Mouse (Mus musculus): ENCODE measurements around the gene Dyrk1b. TPM values are rescaled to one million over a fixed set of nuclear protein-coding genes. Genes with fewer than 3 reads are reported as not detected.
"Not testable (repeated sequence)": the region's sequence is repeated elsewhere in the genome, so short reads cannot be mapped to it uniquely, and the experiment has no call there.

The Dyrk1b gene
- polyA plus RNA-seq, 1 experiment from 2014 or later = 2.7 TPM

DNA sequence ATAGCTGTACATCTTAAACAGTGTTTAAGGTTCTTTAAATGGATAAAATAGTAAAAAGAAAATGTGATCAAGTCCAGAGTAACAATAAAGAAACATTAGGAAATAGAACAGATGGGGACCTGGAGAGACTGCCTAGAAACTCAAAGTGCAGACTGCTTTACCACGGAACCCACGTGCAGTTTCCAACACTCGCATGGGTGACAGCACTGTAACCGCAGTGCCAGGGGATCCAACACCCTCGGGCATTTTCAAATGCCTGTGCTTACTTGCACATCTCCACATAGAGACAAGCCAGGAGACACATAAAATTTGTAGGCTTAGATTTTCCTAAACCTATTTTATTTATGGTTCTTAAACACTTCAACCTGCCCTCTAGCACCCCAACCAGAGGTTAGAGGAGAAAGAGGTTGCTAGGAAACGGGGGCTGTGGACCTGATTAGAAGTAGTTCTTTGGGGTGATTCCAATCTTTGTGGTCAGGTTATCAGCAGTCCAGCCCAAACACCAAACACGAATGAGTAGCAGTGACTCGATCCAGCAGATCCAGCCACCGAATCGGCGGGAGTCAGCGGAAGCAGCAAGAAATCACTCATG is 29.2 kb downstream of the Dyrk1b start:
- Histone ChIP-seq H3K27ac (ENCODE audit: low read length) (no peak overlapping the region), H3K27me3 (ENCODE audit: control insufficient read depth, insufficient read depth, low read depth, low read length) (no peaks in the 10 kb centered on the region), H3K36me3 (ENCODE audit: control insufficient read depth, insufficient read depth) (no peaks in the 10 kb centered on the region), H3K4me1 (ENCODE audit: control insufficient read depth, low read depth, low read length) (no peaks in the 10 kb centered on the region), H3K9ac (ENCODE audit: low read depth, low read length) (no peak overlapping the region; the same call in 1 of the 2 replicates), H3K4me3 (ENCODE audit: low read depth, low read length) (0 out of 2 replicates have a peak overlapping the region, but pooled peaks have one; percentile 32), H3K9me3 (replicated peaks; ENCODE audit: control insufficient read depth, low read length) (no peaks in the 10 kb centered on the region), H3K4me2 (ENCODE audit: low read depth, low read length) (peak overlapping the region; percentile 51)
- 21% methylated on average over 12 of the region's 12 CpGs for WGBS (ENCODE audit: insufficient replicate concordance)
- ATAC-seq (ENCODE audit: low read depth) = no peak

DNA sequence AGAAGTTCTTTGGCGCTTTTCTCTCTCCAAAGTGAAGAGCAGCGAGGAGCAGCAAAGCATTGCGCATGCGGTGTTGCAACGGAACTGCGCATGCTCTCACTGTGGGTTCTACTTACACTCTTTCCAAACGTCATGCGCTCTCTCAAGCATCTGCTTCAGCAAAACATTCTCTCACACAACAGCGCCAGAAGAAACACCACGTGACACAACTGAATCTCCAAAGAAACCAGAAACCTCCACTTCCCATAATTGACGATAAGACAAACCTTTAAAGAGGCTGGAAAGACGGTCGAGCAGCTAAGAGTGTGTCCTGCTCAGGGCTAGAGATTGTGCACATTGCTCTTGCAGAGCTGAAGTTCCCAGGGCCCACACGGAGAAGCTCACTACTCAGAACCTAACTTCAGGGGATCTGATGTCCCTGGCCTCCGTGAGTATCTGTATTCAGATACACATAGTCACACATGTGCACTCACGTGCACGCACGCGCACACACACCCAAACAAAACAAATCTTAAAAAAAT is 29.8 kb downstream of the Dyrk1b start:
- peak; percentile 37; the same call in 1 of the 2 replicates for ATAC-seq (ENCODE audit: low read depth)
- Histone ChIP-seq H3K4me1 (ENCODE audit: control insufficient read depth, low read depth, low read length) (no peaks in the 10 kb centered on the region), H3K4me3 (ENCODE audit: low read depth, low read length) (0 out of 2 replicates have a peak overlapping the region, but pooled peaks have one; percentile 32), H3K4me2 (ENCODE audit: low read depth, low read length) (peak overlapping the region; percentile 51), H3K9ac (ENCODE audit: low read depth, low read length) (no peak overlapping the region; the same call in 1 of the 2 replicates), H3K27me3 (ENCODE audit: control insufficient read depth, insufficient read depth, low read depth, low read length) (no peaks in the 10 kb centered on the region), H3K27ac (ENCODE audit: low read length) (no peak overlapping the region), H3K36me3 (ENCODE audit: control insufficient read depth, insufficient read depth) (no peaks in the 10 kb centered on the region), H3K9me3 (replicated peaks; ENCODE audit: control insufficient read depth, low read length) (no peaks in the 10 kb centered on the region)
- 43% methylated on average over 19 of the region's 19 CpGs for WGBS (ENCODE audit: insufficient replicate concordance)

DNA sequence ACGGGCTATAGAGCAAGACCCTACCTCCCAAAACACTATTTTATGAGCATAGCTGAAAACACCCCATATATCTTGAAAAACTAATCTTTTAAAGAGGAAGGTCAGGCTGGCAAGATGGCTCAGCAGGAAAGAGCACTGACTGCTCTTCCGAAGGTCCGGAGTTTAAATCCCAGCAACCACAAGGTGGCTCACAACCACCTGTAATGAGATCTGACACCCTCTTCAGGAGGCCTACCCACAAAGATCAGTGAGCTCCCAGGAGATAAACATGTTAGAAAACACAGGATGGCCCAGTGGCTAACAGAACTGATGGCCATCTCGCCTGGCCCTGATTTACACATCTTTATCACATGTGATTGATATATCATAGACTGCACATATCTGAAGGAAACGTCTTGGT is 31.5 kb downstream of the Dyrk1b start:
- H3K4me3 ChIP-seq (ENCODE audit: low read depth, low read length) = no peak overlapping the region
- WGBS (ENCODE audit: insufficient replicate concordance) = 32% methylated on average over 5 of the region's 5 CpGs

DNA sequence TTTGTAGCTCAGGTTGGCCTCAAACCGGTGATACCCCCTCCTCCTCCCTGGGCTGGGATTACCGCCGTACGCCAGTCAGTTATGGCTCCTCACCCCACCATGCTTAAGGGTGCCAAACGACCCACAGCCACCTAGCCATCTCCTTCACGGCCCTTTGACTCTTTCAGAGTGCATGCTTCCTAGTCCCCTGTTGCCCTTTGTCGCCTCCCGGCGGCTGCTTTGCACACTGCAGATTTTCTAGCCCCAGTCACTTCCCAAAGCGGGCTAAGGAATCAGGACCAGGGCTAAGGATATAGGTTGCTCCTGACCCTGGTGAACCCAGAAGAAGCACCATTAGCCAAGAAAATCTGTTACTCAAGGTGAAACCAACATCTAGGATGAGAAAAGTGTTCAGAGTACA is 34.9 kb downstream of the Dyrk1b start:
- H3K27ac ChIP-seq (ENCODE audit: low read length) = no peak overlapping the region
- H3K36me3 ChIP-seq (ENCODE audit: control insufficient read depth, insufficient read depth) = no peaks in the 10 kb centered on the region
- no peaks in the 10 kb centered on the region for H3K27me3 ChIP-seq (ENCODE audit: control insufficient read depth, insufficient read depth, low read depth, low read length)
- H3K4me1 ChIP-seq (ENCODE audit: control insufficient read depth, low read depth, low read length) = no peaks in the 10 kb centered on the region
- ATAC-seq (ENCODE audit: low read depth) = no peak
- 27% methylated on average over 10 of the region's 10 CpGs for WGBS (ENCODE audit: insufficient replicate concordance)
- no peak overlapping the region for H3K4me3 ChIP-seq (ENCODE audit: low read depth, low read length)
- no peaks in the 10 kb centered on the region for H3K9me3 ChIP-seq (replicated peaks; ENCODE audit: control insufficient read depth, low read length)
- no peak overlapping the region for H3K9ac ChIP-seq (ENCODE audit: low read depth, low read length)
- no peak overlapping the region for H3K4me2 ChIP-seq (ENCODE audit: low read depth, low read length)

More for the DNA sequence above, 31.5 kb downstream of the Dyrk1b start:
- no peak overlapping the region for H3K4me2 ChIP-seq (ENCODE audit: low read depth, low read length)
- no peaks in the 10 kb centered on the region for H3K27me3 ChIP-seq (ENCODE audit: control insufficient read depth, insufficient read depth, low read depth, low read length)
- H3K27ac ChIP-seq (ENCODE audit: low read length) = no peak overlapping the region
- no peaks in the 10 kb centered on the region for H3K9me3 ChIP-seq (replicated peaks; ENCODE audit: control insufficient read depth, low read length)
- ATAC-seq (ENCODE audit: low read depth) = no peak
- no peaks in the 10 kb centered on the region for H3K36me3 ChIP-seq (ENCODE audit: control insufficient read depth, insufficient read depth)
- no peak overlapping the region for H3K9ac ChIP-seq (ENCODE audit: low read depth, low read length)
- no peaks in the 10 kb centered on the region for H3K4me1 ChIP-seq (ENCODE audit: control insufficient read depth, low read depth, low read length)

DNA sequence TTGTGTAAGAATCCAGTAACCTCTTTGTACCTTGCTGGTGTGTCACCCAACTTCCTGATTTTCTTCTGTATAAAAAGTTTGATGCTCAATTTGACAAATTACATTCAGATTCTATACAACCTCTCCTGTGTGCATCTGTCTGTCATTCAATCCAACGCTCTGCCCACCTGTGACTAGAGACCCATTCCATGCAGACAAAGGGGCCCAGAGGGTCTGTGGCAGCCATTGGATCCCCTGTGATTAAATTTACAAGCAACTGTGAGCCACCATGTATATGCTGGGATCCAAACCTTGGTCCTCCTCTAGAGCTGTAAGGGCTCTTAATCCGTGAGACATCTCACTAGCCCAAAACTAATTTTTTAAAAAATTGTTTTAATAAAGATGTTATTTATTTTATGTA is 36.7 kb downstream of the Dyrk1b start:
- H3K27ac ChIP-seq (ENCODE audit: low read length); ATAC-seq (ENCODE audit: low read depth); H3K4me1 ChIP-seq (ENCODE audit: control insufficient read depth, low read depth, low read length); H3K4me3 ChIP-seq (ENCODE audit: low read depth, low read length); H3K4me2 ChIP-seq (ENCODE audit: low read depth, low read length); H3K9me3 ChIP-seq (replicated peaks; ENCODE audit: control insufficient read depth, low read length); H3K27me3 ChIP-seq (ENCODE audit: control insufficient read depth, insufficient read depth, low read depth, low read length); H3K36me3 ChIP-seq (ENCODE audit: control insufficient read depth, insufficient read depth); H3K9ac ChIP-seq (ENCODE audit: low read depth, low read length): not testable (repeated sequence)
- 55% methylated on average over 2 of the region's 2 CpGs for WGBS (ENCODE audit: insufficient replicate concordance)

DNA sequence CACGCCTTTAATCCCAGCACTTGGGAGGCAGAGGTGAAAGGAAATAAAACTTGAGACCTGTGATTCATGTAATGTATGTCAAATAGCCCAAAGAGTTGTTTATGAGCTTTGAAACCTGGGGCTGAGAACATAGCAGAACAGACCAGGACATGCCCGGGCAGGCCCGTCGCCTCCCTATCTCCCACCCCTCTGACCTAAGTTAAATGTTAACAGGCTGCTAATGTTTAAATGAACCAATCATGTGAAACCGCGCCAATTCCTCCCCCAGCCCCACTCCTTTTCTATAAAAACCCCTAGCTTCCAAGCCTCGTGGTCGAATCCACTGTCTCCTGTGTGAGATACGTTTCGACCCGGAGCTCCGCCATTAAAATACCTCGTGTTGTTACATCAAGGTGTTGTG is 38.5 kb downstream of the Dyrk1b start:
- WGBS (ENCODE audit: insufficient replicate concordance) = 83% methylated on average over 10 of the region's 13 CpGs
- not testable (repeated sequence) for H3K4me1 ChIP-seq (ENCODE audit: control insufficient read depth, low read depth, low read length); H3K27ac ChIP-seq (ENCODE audit: low read length); H3K27me3 ChIP-seq (ENCODE audit: control insufficient read depth, insufficient read depth, low read depth, low read length); H3K36me3 ChIP-seq (ENCODE audit: control insufficient read depth, insufficient read depth); H3K4me3 ChIP-seq (ENCODE audit: low read depth, low read length); H3K9me3 ChIP-seq (replicated peaks; ENCODE audit: control insufficient read depth, low read length); H3K4me2 ChIP-seq (ENCODE audit: low read depth, low read length); ATAC-seq (ENCODE audit: low read depth); H3K9ac ChIP-seq (ENCODE audit: low read depth, low read length)

DNA sequence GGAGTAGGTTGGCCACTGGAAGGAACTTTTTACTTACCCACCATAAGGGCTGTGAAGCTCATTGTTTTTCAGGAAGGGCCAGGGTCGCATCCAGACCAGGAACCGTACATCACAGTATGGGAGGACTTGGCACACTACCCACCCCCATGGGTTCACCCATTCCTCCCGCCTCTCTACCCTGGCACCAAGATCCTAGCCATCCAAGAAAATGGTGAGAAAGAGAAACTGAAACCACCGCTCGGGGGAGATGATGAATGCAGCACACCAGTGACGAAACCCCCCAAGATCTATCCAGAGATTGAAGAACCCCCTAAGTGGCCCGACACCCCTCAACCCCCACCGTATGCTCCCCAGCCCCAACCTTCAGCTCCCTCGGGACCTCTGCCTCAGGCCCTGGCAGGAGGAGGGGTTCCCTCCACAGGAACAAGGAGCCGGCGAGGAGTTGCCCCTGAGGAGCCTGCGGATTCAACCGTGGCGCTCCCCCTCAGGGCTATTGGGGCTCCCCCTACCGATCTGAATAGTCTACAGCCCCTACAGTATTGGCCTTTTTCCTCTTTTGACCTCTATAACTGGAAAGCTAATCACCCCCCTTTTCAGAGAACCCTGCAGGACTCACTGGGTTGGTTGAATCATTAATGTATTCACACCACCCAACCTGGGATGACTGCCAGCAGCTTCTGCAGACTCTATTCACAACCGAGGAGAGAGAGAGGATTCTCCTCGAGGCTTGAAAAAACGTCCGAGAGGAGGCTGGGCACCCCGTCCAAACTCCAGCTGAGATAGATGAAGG is 39.9 kb downstream of the Dyrk1b start:
- 74% methylated on average over 20 of the region's 20 CpGs for WGBS (ENCODE audit: insufficient replicate concordance)
- not testable (repeated sequence) for H3K4me2 ChIP-seq (ENCODE audit: low read depth, low read length); H3K9ac ChIP-seq (ENCODE audit: low read depth, low read length); ATAC-seq (ENCODE audit: low read depth); H3K4me1 ChIP-seq (ENCODE audit: control insufficient read depth, low read depth, low read length); H3K27ac ChIP-seq (ENCODE audit: low read length); H3K4me3 ChIP-seq (ENCODE audit: low read depth, low read length); H3K9me3 ChIP-seq (replicated peaks; ENCODE audit: control insufficient read depth, low read length); H3K36me3 ChIP-seq (ENCODE audit: control insufficient read depth, insufficient read depth); H3K27me3 ChIP-seq (ENCODE audit: control insufficient read depth, insufficient read depth, low read depth, low read length)

DNA sequence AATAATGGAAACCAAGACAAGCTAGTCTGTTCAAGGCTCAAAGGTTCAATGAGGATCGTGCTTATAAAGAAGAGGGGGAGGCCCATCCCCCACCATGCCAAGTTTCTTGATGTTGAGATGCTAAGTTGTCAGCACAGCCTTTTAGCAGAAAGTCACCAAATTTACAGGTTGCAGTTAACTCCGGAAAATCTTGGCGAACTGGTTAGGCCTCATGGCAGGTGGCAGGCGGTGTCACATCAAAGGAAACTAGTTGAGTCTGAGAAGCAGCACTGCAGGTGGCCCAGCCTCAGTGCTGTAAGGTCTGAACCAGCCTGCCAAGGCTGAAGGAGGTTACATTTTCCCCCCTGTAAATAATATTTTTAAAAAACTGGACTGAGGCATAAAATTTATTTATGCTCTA is 47.6 kb downstream of the Dyrk1b start:
- H3K27ac ChIP-seq (ENCODE audit: low read length); ATAC-seq (ENCODE audit: low read depth); H3K4me3 ChIP-seq (ENCODE audit: low read depth, low read length); H3K4me2 ChIP-seq (ENCODE audit: low read depth, low read length); H3K27me3 ChIP-seq (ENCODE audit: control insufficient read depth, insufficient read depth, low read depth, low read length); H3K36me3 ChIP-seq (ENCODE audit: control insufficient read depth, insufficient read depth); H3K4me1 ChIP-seq (ENCODE audit: control insufficient read depth, low read depth, low read length); H3K9ac ChIP-seq (ENCODE audit: low read depth, low read length); H3K9me3 ChIP-seq (replicated peaks; ENCODE audit: control insufficient read depth, low read length): not testable (repeated sequence)
- WGBS (ENCODE audit: insufficient replicate concordance) = 71% methylated on average over 4 of the region's 4 CpGs

DNA sequence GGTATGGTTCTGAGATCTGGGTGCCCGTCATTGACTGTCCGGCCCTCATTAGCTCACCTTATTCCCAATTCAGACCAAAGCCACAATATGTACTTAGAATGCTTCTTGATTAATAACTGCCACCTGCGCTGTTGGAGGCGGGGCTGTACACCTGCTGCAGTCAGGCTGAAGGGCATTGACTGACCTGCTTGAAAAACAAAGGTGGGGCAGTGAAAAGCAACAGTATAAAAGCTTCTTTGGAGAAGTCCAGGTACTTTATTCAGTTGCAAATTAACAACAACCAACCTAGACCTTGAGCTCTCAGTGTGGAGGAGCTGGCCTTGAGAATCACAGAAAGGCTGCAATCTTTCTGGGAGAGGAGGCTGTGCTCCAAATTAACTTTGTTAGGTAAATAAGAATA is 48.2 kb downstream of the Dyrk1b start:
- ATAC-seq (ENCODE audit: low read depth) = not testable (repeated sequence)

More for the DNA sequence above, 48.2 kb downstream of the Dyrk1b start:
- H3K9ac ChIP-seq (ENCODE audit: low read depth, low read length); H3K4me3 ChIP-seq (ENCODE audit: low read depth, low read length); H3K27ac ChIP-seq (ENCODE audit: low read length); H3K27me3 ChIP-seq (ENCODE audit: control insufficient read depth, insufficient read depth, low read depth, low read length); H3K4me2 ChIP-seq (ENCODE audit: low read depth, low read length); H3K4me1 ChIP-seq (ENCODE audit: control insufficient read depth, low read depth, low read length); H3K9me3 ChIP-seq (replicated peaks; ENCODE audit: control insufficient read depth, low read length); H3K36me3 ChIP-seq (ENCODE audit: control insufficient read depth, insufficient read depth): not testable (repeated sequence)
- 67% methylated on average over 4 of the region's 4 CpGs for WGBS (ENCODE audit: insufficient replicate concordance)
